Mouse (Mus musculus): ENCODE measurements around the gene Ces2a.

- TF ChIP-seq CTCF (IDR thresholded peaks at IDR 0.05; ENCODE audit: borderline replicate concordance, insufficient read depth, low read length) = no peak
- TF ChIP-seq POLR2A (IDR thresholded peaks at IDR 0.05; ENCODE audit: low read depth, low read length) = no peak
Observed at GRCm38 (mm10) chr8:104743410-104743809, 9.6 kb downstream of the Ces2a start.

Measured in embryonic fibroblast, embryonic 13.5 days (primary cell).